Mouse (Mus musculus): Measurements from ENCODE around the gene Rinl. TPM values are rescaled to one million over a fixed set of nuclear protein-coding genes. Genes with fewer than 3 reads are reported as not detected.

The Rinl gene
- polyA plus RNA-seq, 1 experiment from 2014 or later: 4.3 TPM

GRCm38 (mm10) chr7:28789235-28789634 lies 466 bp downstream of the Rinl start:
- no peak overlapping the region for H3K4me2 ChIP-seq (ENCODE audit: low read length)
- H3K27me3 ChIP-seq (replicated peaks; ENCODE audit: control insufficient read depth, insufficient read depth, low read length): no peaks in the 10 kb centered on the region
- 43% methylated on average over 3 of the region's 3 CpGs for WGBS
- DNase-seq (ENCODE audit: low spot score) (no peak), ATAC-seq (replicated peaks; ENCODE audit: low FRiP score, low TSS enrichment, low read depth) (no peak)
- H3K27ac ChIP-seq (ENCODE audit: low read depth): 0 out of 2 replicates have a peak overlapping the region, but pooled peaks have one; percentile 38
- H3K4me3 ChIP-seq (ENCODE audit: low read depth, low read length): no peak overlapping the region
- no peaks in the 10 kb centered on the region for H3K9me3 ChIP-seq (ENCODE audit: control insufficient read depth, low read length)
- H3K4me1 ChIP-seq (replicated peaks; ENCODE audit: control insufficient read depth, insufficient read depth, low read length): peaks cover 18% of the 10 kb centered on the region
- H3K9ac ChIP-seq (ENCODE audit: low read length): no peak overlapping the region
- 0 out of 2 replicates have a peak, but pooled peaks cover 7% of the 10 kb centered on the region for H3K36me3 ChIP-seq (ENCODE audit: control insufficient read depth, insufficient read depth, low read length)

DNA sequence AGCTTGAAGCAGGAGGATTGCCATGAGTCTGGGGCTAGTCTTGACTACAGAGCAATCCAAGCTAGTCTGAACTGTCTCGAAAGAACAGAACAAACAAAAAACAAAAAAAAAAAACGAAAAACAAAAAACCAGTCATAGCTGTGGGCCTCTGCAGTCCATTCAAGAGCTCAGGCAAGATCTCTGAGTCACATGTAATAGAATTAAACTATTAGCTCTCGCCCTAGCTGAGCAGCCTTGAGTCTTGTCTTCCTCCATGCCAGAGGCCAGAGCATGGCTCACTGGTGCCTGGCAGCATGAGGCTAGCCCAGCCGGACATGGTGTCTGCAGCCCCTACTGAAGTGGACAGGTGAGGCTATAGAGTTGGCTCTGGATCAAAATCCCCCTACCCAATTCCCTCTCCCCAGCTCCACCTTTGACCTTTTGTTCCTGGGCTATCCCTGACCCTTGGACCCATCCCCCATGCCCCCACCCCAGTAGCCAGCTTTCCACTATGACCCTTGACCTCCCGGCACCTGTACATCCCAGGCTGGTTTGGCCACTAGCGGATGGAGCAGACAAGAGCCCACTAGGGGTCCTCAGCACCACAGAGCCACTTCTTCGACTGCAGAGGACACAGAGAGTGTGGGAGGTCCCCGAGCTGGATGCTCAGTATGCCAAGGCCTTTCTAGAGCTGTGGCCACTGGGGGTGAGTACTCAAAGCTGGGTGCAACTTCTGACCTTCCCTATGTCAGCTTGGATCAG lies 1.5 kb downstream of the Rinl start:
- Histone ChIP-seq H3K9ac (ENCODE audit: low read length) (no peak overlapping the region), H3K36me3 (ENCODE audit: control insufficient read depth, insufficient read depth, low read length) (0 out of 2 replicates have a peak, but pooled peaks cover 7% of the 10 kb centered on the region), H3K27ac (ENCODE audit: low read depth) (peak overlapping the region; percentile 38; the same call in 1 of the 2 replicates), H3K9me3 (ENCODE audit: control insufficient read depth, low read length) (no peaks in the 10 kb centered on the region), H3K4me2 (ENCODE audit: low read length) (no peak overlapping the region), H3K4me1 (replicated peaks; ENCODE audit: control insufficient read depth, insufficient read depth, low read length) (peaks cover 18% of the 10 kb centered on the region), H3K4me3 (ENCODE audit: low read depth, low read length) (no peak overlapping the region), H3K27me3 (replicated peaks; ENCODE audit: control insufficient read depth, insufficient read depth, low read length) (no peaks in the 10 kb centered on the region)
- ATAC-seq (replicated peaks; ENCODE audit: low FRiP score, low TSS enrichment, low read depth) (0 out of 2 replicates have a peak, but pooled peaks have one; percentile 4), DNase-seq (ENCODE audit: low spot score) (no peak)
- 59% methylated on average over 8 of the region's 8 CpGs for WGBS

GRCm38 (mm10) chr7:28791706-28792105 lies 2.9 kb downstream of the Rinl start:
- DNase-seq (ENCODE audit: low spot score): no peak
- Histone ChIP-seq H3K4me1 (replicated peaks; ENCODE audit: control insufficient read depth, insufficient read depth, low read length) (peaks cover 19% of the 10 kb centered on the region), H3K9me3 (ENCODE audit: control insufficient read depth, low read length) (no peaks in the 10 kb centered on the region), H3K4me2 (ENCODE audit: low read length) (no peak overlapping the region), H3K27ac (ENCODE audit: low read depth) (no peak overlapping the region), H3K9ac (ENCODE audit: low read length) (no peak overlapping the region), H3K36me3 (ENCODE audit: control insufficient read depth, insufficient read depth, low read length) (0 out of 2 replicates have a peak, but pooled peaks cover 7% of the 10 kb centered on the region), H3K27me3 (replicated peaks; ENCODE audit: control insufficient read depth, insufficient read depth, low read length) (no peaks in the 10 kb centered on the region), H3K4me3 (ENCODE audit: low read depth, low read length) (no peak overlapping the region)
- no peak for ATAC-seq (replicated peaks; ENCODE audit: low FRiP score, low TSS enrichment, low read depth)

DNA sequence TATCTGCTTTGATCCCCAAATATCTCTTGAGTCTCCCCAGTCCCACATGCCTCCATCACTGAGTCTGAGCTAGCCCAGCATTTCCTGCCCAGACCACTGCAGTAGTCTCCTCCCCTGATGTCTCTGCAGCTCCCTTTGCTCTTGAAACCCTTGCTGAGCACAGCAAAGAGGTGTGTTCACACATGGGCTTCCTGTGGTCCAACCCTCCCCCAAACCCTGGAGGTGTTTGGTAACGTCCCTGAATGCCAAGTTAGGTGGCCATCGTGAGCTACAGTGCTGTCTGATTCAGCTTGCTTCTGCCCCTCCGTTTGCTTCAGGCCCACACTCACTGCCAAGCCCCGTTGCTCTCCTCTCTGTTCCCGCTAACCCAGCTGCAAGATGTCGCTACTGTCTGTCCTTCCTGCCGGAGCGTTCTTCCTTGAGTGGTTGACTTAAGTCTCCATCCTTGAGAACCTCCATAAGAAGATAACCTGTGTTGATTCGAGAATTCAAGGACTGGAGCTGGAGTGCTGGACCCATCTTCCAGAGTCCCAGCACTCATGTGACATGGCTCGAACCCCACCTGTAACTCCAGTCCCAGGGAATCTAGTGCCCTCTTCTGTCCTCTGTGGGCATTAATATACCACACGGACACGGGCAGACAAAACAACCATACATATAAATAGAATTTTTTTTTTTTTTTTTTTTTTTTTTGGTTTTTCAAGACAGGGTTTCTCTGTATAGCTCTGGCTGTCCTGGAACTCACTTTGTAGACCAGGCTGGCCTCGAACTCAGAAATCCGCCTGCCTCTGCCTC lies 3.8 kb downstream of the Rinl start:
- Histone ChIP-seq H3K27ac (ENCODE audit: low read depth) (no peak overlapping the region), H3K4me3 (ENCODE audit: low read depth, low read length) (no peak overlapping the region), H3K9ac (ENCODE audit: low read length) (no peak overlapping the region), H3K9me3 (ENCODE audit: control insufficient read depth, low read length) (no peaks in the 10 kb centered on the region), H3K36me3 (ENCODE audit: control insufficient read depth, insufficient read depth, low read length) (0 out of 2 replicates have a peak, but pooled peaks cover 5% of the 10 kb centered on the region), H3K4me2 (ENCODE audit: low read length) (no peak overlapping the region), H3K27me3 (replicated peaks; ENCODE audit: control insufficient read depth, insufficient read depth, low read length) (no peaks in the 10 kb centered on the region), H3K4me1 (replicated peaks; ENCODE audit: control insufficient read depth, insufficient read depth, low read length) (peaks cover 22% of the 10 kb centered on the region)
- 73% methylated on average over 13 of the region's 14 CpGs for WGBS
- DNase-seq (ENCODE audit: low spot score): no peak
- no peak for ATAC-seq (replicated peaks; ENCODE audit: low FRiP score, low TSS enrichment, low read depth)

GRCm38 (mm10) chr7:28793834-28794233 lies 5.1 kb downstream of the Rinl start:
- peaks cover 21% of the 10 kb centered on the region for H3K4me1 ChIP-seq (replicated peaks; ENCODE audit: control insufficient read depth, insufficient read depth, low read length)
- no peak overlapping the region for H3K4me3 ChIP-seq (ENCODE audit: low read depth, low read length)
- DNase-seq (ENCODE audit: low spot score) (no peak), ATAC-seq (replicated peaks; ENCODE audit: low FRiP score, low TSS enrichment, low read depth) (no peak)
- H3K9me3 ChIP-seq (ENCODE audit: control insufficient read depth, low read length): no peaks in the 10 kb centered on the region
- 50% methylated on average over 2 of the region's 2 CpGs for WGBS
- H3K4me2 ChIP-seq (ENCODE audit: low read length): no peak overlapping the region
- no peak overlapping the region for H3K27ac ChIP-seq (ENCODE audit: low read depth)
- H3K27me3 ChIP-seq (replicated peaks; ENCODE audit: control insufficient read depth, insufficient read depth, low read length): no peaks in the 10 kb centered on the region
- H3K9ac ChIP-seq (ENCODE audit: low read length): no peak overlapping the region
- H3K36me3 ChIP-seq (ENCODE audit: control insufficient read depth, insufficient read depth, low read length): no peaks in the 10 kb centered on the region

DNA sequence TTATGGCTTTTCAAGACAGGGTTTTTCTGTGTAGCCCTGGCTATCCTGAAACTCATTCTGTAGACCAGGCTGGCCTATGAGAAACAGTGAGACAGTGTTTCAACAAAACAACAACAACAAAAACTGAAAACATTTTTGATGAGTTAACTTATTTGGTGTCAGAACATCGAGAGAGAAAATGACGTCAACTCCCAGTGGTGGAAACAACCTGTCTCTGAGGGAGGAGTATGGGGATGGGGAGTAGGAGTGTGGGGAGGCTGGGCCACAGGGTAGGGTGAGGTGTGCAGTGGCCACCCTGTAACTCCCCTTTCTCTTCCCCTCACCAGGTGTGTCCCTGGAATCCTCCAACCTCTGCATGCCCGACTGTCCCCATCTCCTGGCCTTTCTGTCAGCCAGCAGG lies 5.7 kb downstream of the Rinl start:
- 79% methylated on average over 3 of the region's 3 CpGs for WGBS
- DNase-seq (ENCODE audit: low spot score) (no peak), ATAC-seq (replicated peaks; ENCODE audit: low FRiP score, low TSS enrichment, low read depth) (no peak)
- Histone ChIP-seq H3K4me3 (ENCODE audit: low read depth, low read length) (no peak overlapping the region), H3K9me3 (ENCODE audit: control insufficient read depth, low read length) (no peaks in the 10 kb centered on the region), H3K4me2 (ENCODE audit: low read length) (no peak overlapping the region), H3K4me1 (replicated peaks; ENCODE audit: control insufficient read depth, insufficient read depth, low read length) (peaks cover 15% of the 10 kb centered on the region; the same call in 1 of the 2 replicates), H3K27me3 (replicated peaks; ENCODE audit: control insufficient read depth, insufficient read depth, low read length) (no peaks in the 10 kb centered on the region), H3K36me3 (ENCODE audit: control insufficient read depth, insufficient read depth, low read length) (no peaks in the 10 kb centered on the region), H3K27ac (ENCODE audit: low read depth) (no peak overlapping the region), H3K9ac (ENCODE audit: low read length) (no peak overlapping the region)

DNA sequence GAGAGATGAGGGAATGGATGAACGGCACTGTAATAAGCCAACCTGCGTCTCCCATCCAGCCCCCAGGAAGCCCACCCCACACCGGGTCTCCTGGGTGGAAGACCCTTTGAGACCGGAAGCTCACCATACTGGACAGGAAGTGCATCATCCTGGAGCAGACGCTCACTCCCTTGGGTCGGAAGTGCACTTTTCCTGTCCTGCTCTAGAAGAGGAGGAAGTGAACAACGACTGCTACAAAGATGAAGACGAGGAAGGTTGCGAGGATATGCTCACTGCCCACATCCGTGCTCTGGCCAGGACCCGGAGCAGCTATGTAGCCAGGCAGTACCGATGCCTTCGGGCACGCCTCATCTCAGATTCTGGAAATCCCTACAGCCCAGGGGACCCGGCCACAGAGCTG lies 7.1 kb downstream of the Rinl start:
- 0 out of 2 replicates have a peak, but pooled peaks cover 7% of the 10 kb centered on the region for H3K4me1 ChIP-seq (replicated peaks; ENCODE audit: control insufficient read depth, insufficient read depth, low read length)
- no peak overlapping the region for H3K27ac ChIP-seq (ENCODE audit: low read depth)
- H3K4me3 ChIP-seq (ENCODE audit: low read depth, low read length): no peak overlapping the region
- H3K4me2 ChIP-seq (ENCODE audit: low read length): peak overlapping the region; percentile 13
- no peaks in the 10 kb centered on the region for H3K9me3 ChIP-seq (ENCODE audit: control insufficient read depth, low read length)
- no peaks in the 10 kb centered on the region for H3K36me3 ChIP-seq (ENCODE audit: control insufficient read depth, insufficient read depth, low read length)
- WGBS: 74% methylated on average over 15 of the region's 15 CpGs
- no peak for DNase-seq (ENCODE audit: low spot score)
- H3K9ac ChIP-seq (ENCODE audit: low read length): no peak overlapping the region
- no peak for ATAC-seq (replicated peaks; ENCODE audit: low FRiP score, low TSS enrichment, low read depth)
- no peaks in the 10 kb centered on the region for H3K27me3 ChIP-seq (replicated peaks; ENCODE audit: control insufficient read depth, insufficient read depth, low read length)

- Histone ChIP-seq H3K4me3 (ENCODE audit: low read depth, low read length) (0 out of 2 replicates have a peak overlapping the region, but pooled peaks have one; percentile 2), H3K4me2 (ENCODE audit: low read length) (peak overlapping the region; percentile 13), H3K36me3 (ENCODE audit: control insufficient read depth, insufficient read depth, low read length) (no peaks in the 10 kb centered on the region), H3K4me1 (replicated peaks; ENCODE audit: control insufficient read depth, insufficient read depth, low read length) (peaks cover 10% of the 10 kb centered on the region; the same call in 1 of the 2 replicates), H3K9ac (ENCODE audit: low read length) (peak overlapping the region; percentile 1; the same call in 1 of the 2 replicates), H3K9me3 (ENCODE audit: control insufficient read depth, low read length) (no peaks in the 10 kb centered on the region), H3K27ac (ENCODE audit: low read depth) (peak overlapping the region; percentile 3; the same call in 1 of the 2 replicates), H3K27me3 (replicated peaks; ENCODE audit: control insufficient read depth, insufficient read depth, low read length) (no peaks in the 10 kb centered on the region)
- DNase-seq (ENCODE audit: low spot score) (peak; percentile 81), ATAC-seq (replicated peaks; ENCODE audit: low FRiP score, low TSS enrichment, low read depth) (peak; percentile 68; the same call in 1 of the 2 replicates)
- 15% methylated on average over 32 of the region's 32 CpGs for WGBS
Measured at GRCm38 (mm10) chr7:28796562-28796975, 7.8 kb downstream of the Rinl start.
